Comparison of ENCODE assay signal across 9 mouse cellular contexts in the genomic region with DNA sequence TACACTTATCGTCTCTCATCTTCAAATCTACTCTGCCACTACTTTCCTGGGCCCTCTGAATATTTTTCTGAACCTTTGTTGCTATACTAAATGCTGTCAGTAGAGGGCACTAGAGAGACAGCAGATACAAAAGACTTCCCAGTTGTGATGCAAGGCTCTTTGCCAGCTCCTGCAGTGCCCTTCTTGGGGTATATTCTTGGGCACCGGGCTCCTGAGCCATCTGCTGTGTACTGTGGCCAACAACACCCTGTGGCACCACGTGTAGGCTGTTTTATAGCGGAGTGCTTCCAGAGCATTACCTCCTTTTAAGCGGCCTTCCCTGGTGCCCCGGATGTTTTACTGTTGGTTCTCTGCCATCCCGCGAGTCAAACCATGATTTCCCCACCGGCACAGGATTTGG. TPM values are rescaled to one million over a fixed set of nuclear protein-coding genes. Genes with fewer than 3 reads are reported as not detected.
DNase-seq lines count a peak whose midpoint lies in the region; ATAC-seq and TF ChIP-seq lines count a peak whose summit lies in the region.
"Had no signal": no experiment of that assay in that cellular context is flagged by ENCODE, and none has a peak within 500 bp of the region (broad histone marks: within the 10 kb centered on the region; RNA-seq: fewer than 3 reads in every experiment).

No protein-coding gene starts in this region.

- CTCF ChIA-PET in Patski (lab: Charles Lee): interaction anchor here (0.8 to 1.0 kb wide), 2 partner anchors 10 to 24 kb away, joined by 3 to 5 read pairs; no protein-coding TSS in a partner anchor

- H3K36me3 ChIP-seq in intestine, postnatal 0 days (ENCODE audit: control insufficient read depth, insufficient read depth): no peaks in the 10 kb centered on the region
- H3K36me3 ChIP-seq in intestine, embryonic 15.5 days: no peaks in the 10 kb centered on the region
- H3K36me3 ChIP-seq in small intestine, adult 2 months (ENCODE audit: control insufficient read depth, insufficient read depth, low read length): no peaks in the 10 kb centered on the region
- H3K36me3 ChIP-seq: liver, embryonic 13.5 days had no signal

- no peak overlapping the region for H3K4me3 ChIP-seq in intestine, postnatal 0 days (ENCODE audit: low read depth, low read length)
- H3K4me3 ChIP-seq in intestine, embryonic 15.5 days (replicated peaks): no peak overlapping the region
- no peak overlapping the region for H3K4me3 ChIP-seq in small intestine, adult 2 months (ENCODE audit: low read depth, low read length)
- H3K4me3 ChIP-seq: liver, embryonic 13.5 days had no signal

- no peaks in the 10 kb centered on the region for H3K9me3 ChIP-seq in intestine, postnatal 0 days (ENCODE audit: control insufficient read depth)
- H3K9me3 ChIP-seq in intestine, embryonic 15.5 days: no peaks in the 10 kb centered on the region
- H3K9me3 ChIP-seq: liver, embryonic 13.5 days had no signal

- POLR2A ChIA-PET in Patski (lab: Charles Lee): interaction anchor here (0.6 kb wide), 1 partner anchor 10 kb away, joined by 3 read pairs; no protein-coding TSS in a partner anchor

- no peak overlapping the region for H3K4me2 ChIP-seq in intestine, postnatal 0 days (replicated peaks; ENCODE audit: low read depth)
- H3K4me2 ChIP-seq in intestine, embryonic 15.5 days (replicated peaks): no peak overlapping the region
- H3K4me2 ChIP-seq: liver, embryonic 13.5 days had no signal

- TF ChIP-seq CTCF in intestine, postnatal 0 days (IDR thresholded peaks at IDR 0.05; ENCODE audit: low read depth): peak; percentile 78
- peak; percentile 53 for TF ChIP-seq CTCF in Patski (IDR thresholded peaks at IDR 0.05)
- TF ChIP-seq CTCF in small intestine, adult 2 months (IDR thresholded peaks at IDR 0.05; ENCODE audit: extremely low read depth, insufficient read length, insufficient replicate concordance, low read depth, low read length): peak; percentile 56; the same call in 1 of the 2 replicates

- no peak for TF ChIP-seq POLR2A in small intestine, adult 2 months (IDR thresholded peaks at IDR 0.05; ENCODE audit: low read depth, low read length)

- no peak for DNase-seq in Patski (ENCODE audit: low read depth, low spot score)
- DNase-seq in embryo, embryonic 11 days: peak; percentile 54
- peak; percentile 31 for DNase-seq in kidney, postnatal 25 days
- peak; percentile 63 for DNase-seq in lung, postnatal 10 days
- DNase-seq in T-cell, adult 2 months (ENCODE audit: low spot score): no peak
- DNase-seq: liver, embryonic 13.5 days had no signal

- no peak overlapping the region for H3K9ac ChIP-seq in intestine, postnatal 0 days (ENCODE audit: low read depth, low read length)
- no peak overlapping the region for H3K9ac ChIP-seq in intestine, embryonic 15.5 days
- H3K9ac ChIP-seq: liver, embryonic 13.5 days had no signal

- ATAC-seq in intestine, postnatal 0 days: no peak
- no peak for ATAC-seq in intestine, embryonic 15.5 days
- no peak for ATAC-seq in Patski

- in situ Hi-C loops in Patski (cut with MboI; ENCODE audit: low pct_unique_long_range_greater_than_20kb): no loop called here

- no peak overlapping the region for H3K27ac ChIP-seq in intestine, postnatal 0 days (ENCODE audit: low read depth, low read length)
- H3K27ac ChIP-seq in intestine, embryonic 15.5 days: no peak overlapping the region
- H3K27ac ChIP-seq in small intestine, adult 2 months (ENCODE audit: insufficient read depth, low read depth, low read length): no peak overlapping the region
- H3K27ac ChIP-seq: liver, embryonic 13.5 days had no signal

- WGBS in intestine, postnatal 0 days: 76% methylated on average over 9 of the region's 9 CpGs
- WGBS in intestine, embryonic 15.5 days: 84% methylated on average over 9 of the region's 9 CpGs
- 72% methylated on average over 9 of the region's 9 CpGs for WGBS in small intestine, adult 2 months

- no peaks in the 10 kb centered on the region for H3K27me3 ChIP-seq in intestine, postnatal 0 days (replicated peaks; ENCODE audit: control insufficient read depth, insufficient read depth, low read length)
- H3K27me3 ChIP-seq in intestine, embryonic 15.5 days (replicated peaks): no peaks in the 10 kb centered on the region
- no peaks in the 10 kb centered on the region for H3K27me3 ChIP-seq in Patski
- no peaks in the 10 kb centered on the region for H3K27me3 ChIP-seq in small intestine, adult 2 months (ENCODE audit: control insufficient read depth, insufficient read depth, low read length)
- H3K27me3 ChIP-seq: liver, embryonic 13.5 days had no signal

- no peaks in the 10 kb centered on the region for H3K4me1 ChIP-seq in intestine, postnatal 0 days (replicated peaks; ENCODE audit: control insufficient read depth, insufficient read depth, low read length)
- no peaks in the 10 kb centered on the region for H3K4me1 ChIP-seq in intestine, embryonic 15.5 days (replicated peaks)
- no peaks in the 10 kb centered on the region for H3K4me1 ChIP-seq in small intestine, adult 2 months (ENCODE audit: control insufficient read depth, insufficient read depth, insufficient read length, low read length)
- H3K4me1 ChIP-seq: liver, embryonic 13.5 days had no signal

RNA-seq across cellular contexts. Expression of gene Cavin4, which starts 27.3 kb away (rescaled TPM):
- polyA plus RNA-seq in intestine, postnatal 0 days (2015; fragmentation: Nextera tagmentation; extraction: Ambion mirVana): 0.05 and 0.09 TPM in 2 replicates
- 0.35 and 0.39 TPM in 2 replicates for polyA plus RNA-seq in intestine, embryonic 15.5 days (2015; fragmentation: Nextera tagmentation; extraction: Ambion mirVana)
- 0.06 TPM for polyA plus RNA-seq in Patski (2021)
- not detected in 2 replicates for polyA plus RNA-seq in small intestine, adult 2 months (2012; rRNA removed)

Comparison
In these comparisons a context has a peak if more than half of its experiments do, and no peak if none do; other contexts are left out.
1. DNase-seq: peak in embryo, embryonic 11 days (single experiment), kidney, postnatal 25 days (2 of 2) and lung, postnatal 10 days (single experiment); none in Patski (single experiment) and T-cell, adult 2 months (single experiment).
2. Peak in every context shown above with its lines, with median percentiles within 50 percentile points of each other: CTCF ChIP-seq.